ENCODE assay signal across 14 mouse cellular contexts in genomic region chr9:21795579-21795978, GRCm38 (mm10). TPM values are rescaled to one million over a fixed set of nuclear protein-coding genes. Genes with fewer than 3 reads are reported as not detected.
A peak's percentile ranks its signal among the peaks of the same experiment; 100 is the strongest.
DNase-seq lines count a peak whose midpoint lies in the region; ATAC-seq and TF ChIP-seq lines count a peak whose summit lies in the region.
"Had no signal": no experiment of that assay in that cellular context is flagged by ENCODE, and none has a peak within 500 bp of the region (broad histone marks: within the 10 kb centered on the region; RNA-seq: fewer than 3 reads in every experiment).

No protein-coding gene starts in this region.

- peak overlapping the region; percentile 69 for H3K4me3 ChIP-seq in cerebellum, adult 2 months (replicated peaks; ENCODE audit: insufficient read depth, low read depth, low read length)
- no peak overlapping the region for H3K4me3 ChIP-seq in hindbrain, embryonic 16.5 days (ENCODE audit: low read length)
- H3K4me3 ChIP-seq in hindbrain, embryonic 14.5 days (replicated peaks; ENCODE audit: low read length): no peak overlapping the region
- 0 out of 2 replicates have a peak overlapping the region, but pooled peaks have one; percentile 83 for H3K4me3 ChIP-seq in stomach, embryonic 16.5 days (replicated peaks; ENCODE audit: low read length)
- H3K4me3 ChIP-seq: hindbrain, embryonic 15.5 days; liver, embryonic 13.5 days; midbrain, embryonic 12.5 days had no signal

- no peak for TF ChIP-seq CTCF in cerebellum, adult 2 months (IDR thresholded peaks at IDR 0.05; ENCODE audit: borderline replicate concordance, insufficient read depth, low read depth, low read length)

- no peak for TF ChIP-seq POLR2A in cerebellum, adult 2 months (IDR thresholded peaks at IDR 0.05; ENCODE audit: borderline replicate concordance, insufficient read depth, low read length)

- no peak for ATAC-seq in hindbrain, embryonic 16.5 days
- ATAC-seq in hindbrain, embryonic 14.5 days (ENCODE audit: low FRiP score): no peak
- no peak for ATAC-seq in stomach, embryonic 16.5 days (ENCODE audit: insufficient read depth, low FRiP score)

- H3K27me3 ChIP-seq in cerebellum, adult 2 months (ENCODE audit: control insufficient read depth, insufficient read depth, low read length): no peaks in the 10 kb centered on the region
- H3K27me3 ChIP-seq in hindbrain, embryonic 16.5 days (replicated peaks; ENCODE audit: control insufficient read depth, insufficient read depth, low read length): no peaks in the 10 kb centered on the region; the same call in 1 of the 2 replicates
- no peaks in the 10 kb centered on the region for H3K27me3 ChIP-seq in hindbrain, embryonic 14.5 days (ENCODE audit: control insufficient read depth, insufficient read depth, low read length)
- no peaks in the 10 kb centered on the region for H3K27me3 ChIP-seq in stomach, embryonic 16.5 days (ENCODE audit: control insufficient read depth, insufficient read depth, low read length)
- H3K27me3 ChIP-seq: midbrain, embryonic 12.5 days had no signal

- no peak overlapping the region; the same call in 1 of the 2 replicates for H3K9ac ChIP-seq in hindbrain, embryonic 16.5 days (ENCODE audit: low read depth, low read length)
- H3K9ac ChIP-seq in hindbrain, embryonic 14.5 days: no peak overlapping the region
- peak overlapping the region; percentile 94 for H3K9ac ChIP-seq in stomach, embryonic 16.5 days (ENCODE audit: low read length)
- H3K9ac ChIP-seq: hindbrain, embryonic 15.5 days; liver, embryonic 13.5 days had no signal

- no peak for DNase-seq in cerebellum, adult 2 months
- DNase-seq in cerebellum, postnatal 36 days: no peak
- DNase-seq in hindbrain, embryonic 14.5 days (ENCODE audit: low spot score): no peak
- peak; percentile 49 for DNase-seq in testis, postnatal 10 days (ENCODE audit: low spot score)
- DNase-seq in testis, postnatal 14 days (ENCODE audit: low spot score): no peak
- DNase-seq in layer of hippocampus, adult 8-10 months (ENCODE audit: low spot score in 2 of 2): no peak
- DNase-seq: layer of hippocampus, adult 9-11 months; liver, embryonic 13.5 days; thymus, postnatal 4 days had no signal

- H3K4me1 ChIP-seq in cerebellum, adult 2 months (ENCODE audit: control insufficient read depth, insufficient read depth, low read length): peaks cover 18% of the 10 kb centered on the region
- H3K4me1 ChIP-seq in hindbrain, embryonic 16.5 days (ENCODE audit: control insufficient read depth, insufficient read depth, low read depth, low read length): peaks cover 19% of the 10 kb centered on the region
- peaks cover 8% of the 10 kb centered on the region; the same call in 1 of the 2 replicates for H3K4me1 ChIP-seq in hindbrain, embryonic 14.5 days (replicated peaks; ENCODE audit: control insufficient read depth, insufficient read depth, low read length)
- H3K4me1 ChIP-seq in stomach, embryonic 16.5 days (ENCODE audit: control insufficient read depth, insufficient read depth, low read length): peaks cover 40% of the 10 kb centered on the region

- peak overlapping the region; percentile 6; the same call in 1 of the 2 replicates for H3K4me2 ChIP-seq in hindbrain, embryonic 16.5 days (ENCODE audit: low read length)
- H3K4me2 ChIP-seq in hindbrain, embryonic 14.5 days (replicated peaks): no peak overlapping the region
- H3K4me2 ChIP-seq in stomach, embryonic 16.5 days (ENCODE audit: low read depth, low read length): peak overlapping the region; percentile 64; the same call in 1 of the 2 replicates
- H3K4me2 ChIP-seq: hindbrain, embryonic 15.5 days had no signal

- H3K9me3 ChIP-seq in hindbrain, embryonic 16.5 days (ENCODE audit: control insufficient read depth, low read length): no peaks in the 10 kb centered on the region
- H3K9me3 ChIP-seq in hindbrain, embryonic 14.5 days (ENCODE audit: control insufficient read depth, low read length): no peaks in the 10 kb centered on the region
- H3K9me3 ChIP-seq in stomach, embryonic 16.5 days (replicated peaks; ENCODE audit: control insufficient read depth, low read length): no peaks in the 10 kb centered on the region
- H3K9me3 ChIP-seq: hindbrain, embryonic 15.5 days; liver, embryonic 13.5 days; midbrain, embryonic 12.5 days had no signal

- 46% methylated on average over 5 of the region's 5 CpGs for WGBS in cerebellum, adult 2 months
- 73% methylated on average over 5 of the region's 5 CpGs for WGBS in hindbrain, embryonic 16.5 days
- 72% methylated on average over 5 of the region's 5 CpGs for WGBS in hindbrain, embryonic 14.5 days
- 72% methylated on average over 5 of the region's 5 CpGs for WGBS in stomach, embryonic 16.5 days

- H3K27ac ChIP-seq in cerebellum, adult 2 months (ENCODE audit: insufficient read depth, low read length): peak overlapping the region; percentile 95
- no peak overlapping the region for H3K27ac ChIP-seq in hindbrain, embryonic 16.5 days (ENCODE audit: low read depth, low read length)
- H3K27ac ChIP-seq in hindbrain, embryonic 14.5 days: no peak overlapping the region
- no peak overlapping the region for H3K27ac ChIP-seq in stomach, embryonic 16.5 days (ENCODE audit: low read length)
- H3K27ac ChIP-seq: midbrain, embryonic 12.5 days had no signal

- H3K36me3 ChIP-seq in hindbrain, embryonic 16.5 days (ENCODE audit: control insufficient read depth, insufficient read depth, low read length): no peaks in the 10 kb centered on the region
- H3K36me3 ChIP-seq in hindbrain, embryonic 14.5 days (replicated peaks; ENCODE audit: control insufficient read depth, insufficient read depth): no peaks in the 10 kb centered on the region
- peaks cover 10% of the 10 kb centered on the region for H3K36me3 ChIP-seq in stomach, embryonic 16.5 days (ENCODE audit: control insufficient read depth, insufficient read depth, low read length)
- H3K36me3 ChIP-seq: hindbrain, embryonic 15.5 days had no signal

RNA-seq across cellular contexts. Expression of gene Kank2, which starts 3.0 kb away (rescaled TPM):
- 44.7 and 50.6 TPM in 2 replicates for polyA plus RNA-seq in cerebellum, adult 2 months (2012; rRNA removed)
- polyA plus RNA-seq in hindbrain, embryonic 16.5 days (2015; fragmentation: Nextera tagmentation; extraction: Ambion mirVana): 3.9 and 4.7 TPM in 2 replicates
- 3.0 and 3.3 TPM in 2 replicates for polyA plus RNA-seq in hindbrain, embryonic 14.5 days (2014; fragmentation: Nextera tagmentation; extraction: Ambion mirVana)
- 11.2 and 11.6 TPM in 2 replicates for polyA plus RNA-seq in stomach, embryonic 16.5 days (2015; fragmentation: Nextera tagmentation; extraction: Ambion mirVana)
- 10 to 100 TPM in 2 of 4 experiments, 1 to 10 TPM in 2; 7.2 to 10.1 (median 9.3) TPM for total RNA-seq in layer of hippocampus, adult 8-10 months (2022)

RNA-seq across cellular contexts. Expression of gene Spc24, which starts 35.5 kb away (rescaled TPM):
- 3.8 TPM in 2 replicates for polyA plus RNA-seq in cerebellum, adult 2 months (2012; rRNA removed)
- 21.2 and 26.0 TPM in 2 replicates for polyA plus RNA-seq in hindbrain, embryonic 16.5 days (2015; fragmentation: Nextera tagmentation; extraction: Ambion mirVana)
- 17.7 and 18.7 TPM in 2 replicates for polyA plus RNA-seq in hindbrain, embryonic 14.5 days (2014; fragmentation: Nextera tagmentation; extraction: Ambion mirVana)
- 83.7 and 87.5 TPM in 2 replicates for polyA plus RNA-seq in stomach, embryonic 16.5 days (2015; fragmentation: Nextera tagmentation; extraction: Ambion mirVana)
- total RNA-seq in layer of hippocampus, adult 8-10 months (2022): 1 to 10 TPM in 2 of 4 experiments, under 1 TPM in 2; 0.45 to 4.3 (median 2.1) TPM

RNA-seq across cellular contexts. Expression of gene Angptl8, which starts 39.7 kb away (rescaled TPM):
- polyA plus RNA-seq in cerebellum, adult 2 months (2012; rRNA removed): not detected in 2 replicates
- polyA plus RNA-seq in hindbrain, embryonic 16.5 days (2015; fragmentation: Nextera tagmentation; extraction: Ambion mirVana): 0.25 and 0.66 TPM in 2 replicates
- polyA plus RNA-seq in hindbrain, embryonic 14.5 days (2014; fragmentation: Nextera tagmentation; extraction: Ambion mirVana): 0.33 and 0.62 TPM in 2 replicates
- polyA plus RNA-seq in stomach, embryonic 16.5 days (2015; fragmentation: Nextera tagmentation; extraction: Ambion mirVana): 6.4 TPM in 2 replicates
- not detected for total RNA-seq in layer of hippocampus, adult 8-10 months (2022)
- total RNA-seq: MEL had no signal

RNA-seq across cellular contexts. Expression of gene Dock6, which starts 56.9 kb away (rescaled TPM):
- polyA plus RNA-seq in cerebellum, adult 2 months (2012; rRNA removed): 39.3 and 41.4 TPM in 2 replicates
- 16.0 and 17.3 TPM in 2 replicates for polyA plus RNA-seq in hindbrain, embryonic 16.5 days (2015; fragmentation: Nextera tagmentation; extraction: Ambion mirVana)
- 16.3 and 18.0 TPM in 2 replicates for polyA plus RNA-seq in hindbrain, embryonic 14.5 days (2014; fragmentation: Nextera tagmentation; extraction: Ambion mirVana)
- polyA plus RNA-seq in stomach, embryonic 16.5 days (2015; fragmentation: Nextera tagmentation; extraction: Ambion mirVana): 39.4 and 41.6 TPM in 2 replicates
- 10 to 100 TPM; 12.7 to 23.0 (median 19.2) TPM for total RNA-seq in layer of hippocampus, adult 8-10 months (2022)

Comparison
In these comparisons a context has a peak if more than half of its experiments do, and no peak if none do; other contexts are left out.
1. H3K4me3 ChIP-seq: peak in cerebellum, adult 2 months (single experiment) and stomach, embryonic 16.5 days (single experiment); none in hindbrain, embryonic 16.5 days (single experiment) and hindbrain, embryonic 14.5 days (single experiment).